Mouse (Mus musculus): ENCODE measurements at regions not wholly inside any gene's neighbourhood (a gene's known extent, or its start where the extent isn't known, plus 50 kb on each side); places are given as distances from the start of the nearest gene placed in this dataset.

GRCm38 (mm10) chr3:133876439-133877072 lies 331.6 kb upstream of the Tet2 start:
- peak; percentile 69 for DNase-seq

- no peak for DNase-seq
Observed at GRCm38 (mm10) chr3:133877310-133877709, 332.4 kb upstream of the Tet2 start.

GRCm38 (mm10) chr3:133880626-133881025 lies 335.7 kb upstream of the Tet2 start:
- DNase-seq, result no peak

GRCm38 (mm10) chr3:133901931-133902330 lies 334.4 kb upstream of the Cxxc4 start:
- DNase-seq, result no peak

GRCm38 (mm10) chr3:133922200-133922599 lies 314.1 kb upstream of the Cxxc4 start:
- no peak for DNase-seq

- DNase-seq, result no peak
Observed at GRCm38 (mm10) chr3:133965322-133965721, 271.0 kb upstream of the Cxxc4 start.

- DNase-seq, result no peak
Observed at GRCm38 (mm10) chr3:133968176-133968575, 268.1 kb upstream of the Cxxc4 start.

GRCm38 (mm10) chr3:133972774-133973173 lies 263.5 kb upstream of the Cxxc4 start:
- no peak for DNase-seq

- DNase-seq, result no peak
Observed at GRCm38 (mm10) chr3:133987681-133988080, 248.6 kb upstream of the Cxxc4 start.

- no peak for DNase-seq
Observed at GRCm38 (mm10) chr3:133993971-133994370, 242.3 kb upstream of the Cxxc4 start.

GRCm38 (mm10) chr3:133999965-134000364 lies 236.3 kb upstream of the Cxxc4 start:
- no peak for DNase-seq

- no peak for DNase-seq
Observed at GRCm38 (mm10) chr3:134000595-134000994, 235.7 kb upstream of the Cxxc4 start.

GRCm38 (mm10) chr3:134014805-134015204 lies 221.5 kb upstream of the Cxxc4 start:
- DNase-seq, result no peak

GRCm38 (mm10) chr3:134015412-134015811 lies 220.9 kb upstream of the Cxxc4 start:
- DNase-seq, result no peak

GRCm38 (mm10) chr3:134033862-134034261 lies 202.4 kb upstream of the Cxxc4 start:
- no peak for DNase-seq

- DNase-seq, result no peak
Observed at GRCm38 (mm10) chr3:134036310-134036934, 199.9 kb upstream of the Cxxc4 start.

GRCm38 (mm10) chr3:134050649-134051048 lies 185.6 kb upstream of the Cxxc4 start:
- DNase-seq, result no peak

GRCm38 (mm10) chr3:134082461-134082860 lies 153.8 kb upstream of the Cxxc4 start:
- no peak for DNase-seq

GRCm38 (mm10) chr3:134099471-134100125 lies 136.7 kb upstream of the Cxxc4 start:
- no peak for DNase-seq

- no peak for DNase-seq
Observed at GRCm38 (mm10) chr3:134102151-134102738, 134.0 kb upstream of the Cxxc4 start.

- no peak for DNase-seq
Observed at GRCm38 (mm10) chr3:134104625-134105024, 131.7 kb upstream of the Cxxc4 start.

GRCm38 (mm10) chr3:134105112-134105511 lies 131.2 kb upstream of the Cxxc4 start:
- DNase-seq, result no peak

GRCm38 (mm10) chr3:134105567-134105966 lies 130.7 kb upstream of the Cxxc4 start:
- no peak for DNase-seq

- no peak for DNase-seq
Observed at GRCm38 (mm10) chr3:134114501-134114900, 121.8 kb upstream of the Cxxc4 start.
